Mouse (Mus musculus) yolk sac, embryonic 10.5 days (tissue): ENCODE measurements at regions not wholly inside any gene's neighbourhood (a gene's known extent, or its start where the extent isn't known, plus 50 kb on each side); places are given as distances from the start of the nearest gene placed in this dataset.

Experiments used
- DNase-seq: peaks from one replicate; pipeline ENCODE4 v3.0.0-alpha.2; 2017; ENCODE audit warnings: low spot score

DNA sequence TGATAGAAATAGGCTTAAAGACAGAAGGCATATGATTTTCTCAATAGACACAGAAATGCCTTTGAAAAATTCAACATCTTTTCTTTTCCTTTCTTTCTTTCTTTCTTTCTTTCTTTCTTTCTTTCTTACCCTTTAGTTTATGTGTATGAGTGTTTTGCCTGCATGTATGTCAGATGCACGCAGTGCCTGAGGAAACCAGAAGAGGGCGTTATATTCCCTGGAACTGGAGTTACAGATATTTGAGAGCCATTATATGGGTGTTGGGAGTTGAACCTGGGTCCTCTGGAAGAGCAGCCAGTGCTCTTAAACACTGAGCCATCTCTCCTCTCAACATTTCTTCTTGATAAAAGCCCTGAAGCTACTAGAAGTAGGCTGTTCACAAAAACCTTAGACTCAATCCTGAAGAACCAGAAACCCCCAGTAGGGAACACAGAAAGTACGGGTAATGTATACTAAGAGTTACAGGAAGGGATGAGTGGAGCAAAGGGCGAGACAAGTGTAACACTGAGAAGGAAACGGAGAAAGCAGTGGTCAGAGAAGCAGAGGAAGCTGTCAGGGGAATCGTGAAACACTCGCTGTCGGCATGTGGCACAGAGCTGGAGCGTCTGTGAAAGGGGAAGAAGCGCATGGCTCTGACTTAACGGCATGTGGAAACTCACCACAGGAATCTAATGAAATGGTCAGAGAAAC is 2253.4 kb downstream of the 4930444P10Rik start:
- DNase-seq, result no peak

- no peak for DNase-seq
Observed at GRCm38 (mm10) chr1:13834860-13835840, 2258.0 kb downstream of the 4930444P10Rik start.

DNA sequence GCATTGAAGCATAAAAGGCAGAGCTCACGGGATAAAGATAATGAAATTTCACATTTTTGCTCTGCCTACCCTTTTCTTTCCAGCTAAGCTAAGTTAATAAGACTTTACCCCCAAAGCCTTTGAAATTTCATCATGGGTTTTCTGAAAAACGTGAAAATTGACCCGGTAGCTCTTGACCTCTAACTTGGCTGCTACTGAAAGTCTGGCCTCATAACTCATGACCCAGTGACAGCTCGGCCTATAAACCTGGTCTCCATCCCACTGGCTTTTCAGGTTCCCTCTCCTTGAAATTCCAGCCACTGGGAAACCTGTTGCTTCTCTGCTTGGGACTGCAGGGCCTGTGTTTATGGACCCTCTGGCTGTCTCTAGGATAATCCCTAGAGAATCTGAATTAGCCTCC is 2285.3 kb downstream of the 4930444P10Rik start:
- DNase-seq, result peak; percentile 10

GRCm38 (mm10) chr1:13800460-13800859 is 2292.7 kb downstream of the 4930444P10Rik start:
- DNase-seq, result no peak

DNA sequence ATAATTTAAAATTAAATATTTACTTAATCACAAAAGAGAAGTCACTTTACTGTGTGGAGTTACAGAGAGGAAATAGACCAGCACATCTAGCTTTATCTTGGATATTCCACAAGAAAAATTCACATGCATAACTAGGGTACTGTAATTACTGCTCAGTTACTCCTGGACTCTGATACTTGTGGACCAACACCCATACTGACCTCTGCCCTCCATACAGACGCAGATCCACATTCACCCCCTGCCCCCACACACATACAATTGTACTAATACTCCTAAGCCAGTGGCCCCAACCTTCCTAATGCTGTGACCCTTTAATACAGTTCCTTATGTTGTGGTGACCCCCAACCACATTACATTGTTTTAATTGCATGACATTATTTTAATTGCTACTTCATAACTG is 2294.3 kb downstream of the 4930444P10Rik start:
- no peak for DNase-seq

DNA sequence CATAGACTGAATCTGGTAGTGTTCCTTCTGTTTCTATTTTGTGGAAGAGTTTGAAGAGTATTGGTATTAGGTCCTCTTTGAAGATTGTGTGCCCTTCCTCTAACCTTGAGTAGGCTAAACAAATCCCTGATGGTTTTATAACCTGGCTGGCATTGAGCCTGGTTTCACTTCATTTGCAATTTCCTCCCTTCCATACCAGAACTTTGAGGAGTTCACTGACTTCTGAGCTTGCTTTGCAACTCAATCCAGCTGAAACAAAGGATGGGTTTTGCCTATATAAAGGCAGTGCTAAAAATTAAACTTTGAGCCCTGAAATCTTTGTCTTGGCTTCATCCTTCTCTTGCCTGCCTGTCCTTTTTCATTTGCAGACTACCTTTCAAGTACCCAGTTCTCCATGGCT is 2297.9 kb downstream of the 4930444P10Rik start:
- DNase-seq, result no peak

DNA sequence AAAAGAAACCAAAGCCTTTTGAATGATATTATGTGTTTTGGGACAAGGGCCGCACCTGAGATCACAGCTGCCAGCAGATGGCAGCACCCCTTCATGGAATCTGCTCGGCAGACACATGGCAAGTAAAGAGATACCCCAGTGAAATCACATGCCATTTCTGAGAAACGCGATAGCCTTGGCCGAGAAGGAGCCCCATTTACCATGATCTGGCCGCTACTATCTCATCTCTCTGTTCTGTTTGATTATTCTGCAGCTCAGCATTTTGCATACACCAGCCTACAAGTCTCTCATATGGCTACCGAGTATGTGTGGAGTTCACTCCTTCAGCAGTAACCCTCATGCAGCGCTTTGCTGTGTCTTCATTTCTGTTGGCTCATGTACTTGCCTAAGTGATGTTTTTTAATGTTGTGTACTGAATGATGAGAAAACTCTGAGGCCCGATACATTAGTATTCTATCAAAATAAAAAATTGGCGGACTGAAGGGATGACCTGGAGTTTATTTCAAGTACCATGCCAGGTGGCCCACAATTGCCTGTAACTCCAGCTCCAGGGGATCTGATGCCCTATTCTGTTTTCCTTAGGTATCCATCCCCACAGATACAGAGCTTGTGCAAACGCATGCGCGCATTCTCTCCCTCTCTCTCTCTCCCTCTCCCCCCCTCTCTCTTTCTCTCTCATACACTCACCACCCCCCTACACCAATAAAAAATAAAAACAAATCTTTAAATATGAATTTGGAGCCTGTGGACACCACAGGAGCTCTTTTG is 2303.6 kb downstream of the 4930444P10Rik start:
- DNase-seq, result peak; percentile 57

GRCm38 (mm10) chr1:13787016-13787415 is 2306.1 kb downstream of the 4930444P10Rik start:
- DNase-seq, result no peak

DNA sequence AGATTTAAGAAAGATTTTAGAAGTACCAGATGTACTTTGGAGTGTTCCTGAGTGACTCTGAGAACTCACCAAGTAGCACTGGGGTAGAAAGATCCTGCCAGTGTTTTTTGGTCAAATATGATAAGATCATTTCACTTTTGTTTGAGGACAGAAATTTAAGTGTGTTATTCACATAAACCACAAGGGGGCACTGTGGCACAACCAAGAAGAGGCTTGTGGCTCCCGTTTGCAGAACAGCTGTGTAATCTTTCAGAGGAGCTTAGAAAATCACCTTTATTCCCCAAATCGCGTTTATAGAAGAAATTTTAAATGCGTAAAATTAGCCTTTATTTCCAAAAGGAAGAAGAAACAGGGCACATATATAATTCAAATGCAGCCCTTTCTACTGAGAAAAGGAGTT is 2308.7 kb downstream of the 4930444P10Rik start:
- peak; percentile 22 for DNase-seq

GRCm38 (mm10) chr1:13782633-13783032 is 2310.5 kb downstream of the 4930444P10Rik start:
- no peak for DNase-seq

DNA sequence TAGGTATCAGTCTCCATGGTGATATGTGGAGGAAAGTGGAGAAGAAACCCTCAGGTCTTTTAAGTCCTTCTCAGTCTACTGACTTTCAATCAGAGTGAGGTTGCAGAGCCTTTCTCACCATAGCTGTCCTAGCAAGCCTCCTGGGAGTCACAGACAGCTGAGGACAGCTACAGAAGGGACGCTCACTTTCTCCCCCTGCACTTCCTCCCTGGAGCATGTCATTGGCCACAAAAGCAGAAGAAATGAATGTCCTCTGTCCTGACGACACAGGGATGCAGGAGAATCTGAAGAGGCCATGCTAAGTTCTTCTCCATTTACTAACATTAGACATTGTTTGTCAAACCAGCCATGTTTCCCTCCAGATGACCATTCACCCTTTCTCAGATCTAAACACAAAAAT is 2321.0 kb downstream of the 4930444P10Rik start:
- DNase-seq, result no peak

- DNase-seq, result peak; percentile 29
Observed at GRCm38 (mm10) chr1:13771014-13771463, 2322.1 kb downstream of the 4930444P10Rik start.

- no peak for DNase-seq
Observed at GRCm38 (mm10) chr1:13752479-13752878, 2338.6 kb downstream of the A830018L16Rik start.

DNA sequence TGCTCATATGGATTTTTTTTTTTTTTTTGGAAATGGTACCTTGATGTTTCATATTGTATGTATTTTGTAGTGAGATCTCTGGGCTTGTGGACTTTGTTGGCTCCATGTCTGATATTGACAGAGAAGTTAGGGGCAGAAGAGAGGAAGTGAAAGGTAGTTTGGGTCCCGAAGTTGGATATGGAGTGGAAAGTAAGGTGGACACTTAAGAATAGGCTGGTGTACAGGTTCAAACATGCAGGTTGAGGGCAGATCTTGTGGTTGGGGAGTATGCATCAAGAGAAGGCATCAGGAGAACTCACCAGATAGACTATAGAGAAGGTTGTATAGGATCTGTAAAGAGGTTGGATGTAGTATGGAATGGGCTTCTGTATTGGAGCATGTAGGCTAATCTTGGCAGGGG is 2337.5 kb downstream of the A830018L16Rik start:
- DNase-seq, result no peak
